Mouse (Mus musculus) ES-Bruce4 (cell line): ENCODE measurements at regions not wholly inside any gene's neighbourhood (a gene's known extent, or its start where the extent isn't known, plus 50 kb on each side); places are given as distances from the start of the nearest gene placed in this dataset.

Experiments
- CTCF ChIP-seq: IDR thresholded peaks from one replicate; pipeline ENCODE4 v1.8.1; 2011; ENCODE audit warnings: low read depth, low read length
- EP300 ChIP-seq: IDR thresholded peaks from 2 replicates; pipeline ENCODE4 v1.6.1; 2011; ENCODE audit warnings: low read depth, low read length; ENCODE audit not compliant: insufficient read depth
- POLR2A ChIP-seq: IDR thresholded peaks from one replicate; pipeline ENCODE4 v1.8.1; 2011; ENCODE audit warnings: low read length; ENCODE audit not compliant: insufficient read depth

GRCm38 (mm10) chr1:177592337-177592736 lies 137.3 kb upstream of the 1700016C15Rik start:
- TF ChIP-seq CTCF (no peak), POLR2A (no peak), EP300 (no peak)
